Mouse (Mus musculus): ENCODE data around the gene Scly.

DNA sequence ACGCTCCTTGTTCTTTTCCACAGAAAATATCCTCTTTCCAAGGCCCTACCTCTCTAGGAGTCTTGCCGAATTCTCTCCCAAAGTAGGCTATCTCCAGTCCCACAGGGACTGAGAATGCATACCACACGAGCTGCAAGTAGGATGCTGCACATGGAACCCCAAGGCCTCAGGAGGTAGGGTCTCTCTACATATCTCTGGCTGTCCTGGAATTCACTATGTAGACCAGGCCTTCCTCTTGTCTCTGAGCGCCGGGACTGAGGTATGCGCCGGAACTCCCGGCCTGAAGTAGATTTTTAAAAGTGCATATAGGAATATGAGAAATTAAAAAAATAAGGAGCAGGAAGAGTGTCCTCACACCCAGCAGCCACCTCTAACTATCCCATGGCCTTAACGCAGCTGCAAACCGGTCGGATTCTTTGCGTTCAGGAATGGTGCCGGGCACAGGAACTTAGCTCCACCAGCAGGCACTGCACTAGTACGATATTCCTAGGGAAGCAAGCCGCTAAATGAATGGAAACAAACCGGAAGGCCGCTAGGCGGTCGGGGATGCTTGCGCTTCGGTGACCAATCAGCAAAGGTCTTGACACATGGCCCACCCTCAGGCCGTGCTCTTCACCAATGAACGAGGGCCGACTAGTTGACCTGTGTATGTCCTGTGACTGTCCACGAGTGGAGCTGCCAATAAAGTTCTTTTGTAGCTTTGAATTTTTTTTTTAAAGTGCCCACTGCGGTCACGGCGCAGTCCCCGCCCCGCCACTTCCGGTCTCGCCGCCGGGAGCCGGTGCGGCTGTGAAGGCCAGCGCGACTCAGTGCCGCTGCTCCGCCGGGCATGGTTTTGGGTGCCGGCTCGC lies 48.3 kb upstream of the Scly start, which contains the start of gene Ube2f:
- TF ChIP-seq CTCF (IDR thresholded peaks at IDR 0.05; ENCODE audit: low read depth, low read length) (no peak), GATA1 (IDR thresholded peaks at IDR 0.05; ENCODE audit: borderline replicate concordance, low read length) (no peak), POLR2AphosphoS5 (IDR thresholded peaks at IDR 0.05; ENCODE audit: insufficient replicate concordance, low read depth, low read length) (no peak), TAL1 (conservative IDR thresholded peaks at IDR 0.05; ENCODE audit: low read depth, low read length) (no peak), GATA2 (IDR thresholded peaks at IDR 0.05; ENCODE audit: borderline replicate concordance, low read depth, low read length) (no peak)
